Mouse (Mus musculus) liver (tissue): ENCODE data around the gene Magohb.

ENCODE experiments used
- DNase-seq: peaks from one replicate; pipeline ENCODE4 v3.0.0-alpha.2; 2020; ENCODE audit warnings: mixed read lengths

The Magohb gene

GRCm38 (mm10) chr6:131247206-131247605 lies 45.8 kb downstream of the Magohb start, which contains the start of gene Klra2:
Klra2 (minus strand) TSS chr6:131247362.
- DNase-seq = no peak

GRCm38 (mm10) chr6:131245081-131245480 lies 48.0 kb downstream of the Magohb start:
- DNase-seq = no peak
